Mouse (Mus musculus) cortical plate, adult 2 months (tissue): ENCODE results near the gene Pitpnm1. TPM values are rescaled to one million over a fixed set of nuclear protein-coding genes. Genes with fewer than 3 reads are reported as not detected.
A peak's percentile ranks its signal among the peaks of the same experiment; 100 is the strongest.

Experiments used
- H3K27ac ChIP-seq: fragments of 200-500 bp; 2 replicates; pipeline ENCODE4 v1.5.1; 2012; ENCODE audit warnings: low read length, control low read depth, inconsistent platforms; ENCODE audit not compliant: insufficient read depth
- H3K4me1 ChIP-seq: fragments of 200-500 bp; 2 replicates; pipeline ENCODE4 v1.6.1; 2011; ENCODE audit warnings: low read length; ENCODE audit not compliant: control insufficient read depth, insufficient read depth
- H3K4me3 ChIP-seq: fragments of 200-500 bp; 2 replicates; pipeline ENCODE4 v1.5.1; 2011; ENCODE audit warnings: mild to moderate bottlenecking, low read length, control low read depth; ENCODE audit not compliant: insufficient read depth
- CTCF ChIP-seq: fragments of 200-500 bp; IDR thresholded peaks from 2 replicates; pipeline ENCODE4 v1.5.1; 2011; ENCODE audit warnings: mild to moderate bottlenecking, control low read depth, low read length; ENCODE audit not compliant: insufficient read depth; ENCODE audit errors: extremely low read depth
- POLR2A ChIP-seq: fragments of 200-500 bp; IDR thresholded peaks from 2 replicates; pipeline ENCODE4 v1.6.1; 2011; ENCODE audit warnings: mild to moderate bottlenecking, low read length, control low read depth; ENCODE audit not compliant: insufficient read depth; ENCODE audit errors: extremely low read depth
- polyA plus RNA-seq: library from polyadenylated mRNA; depleted of rRNA; stranded (reverse); fragments of >200 nt; gene quantifications from 2 replicates; pipeline ENCODE4 v1.2.3, GENCODE M21; 2012

Gene Pitpnm1
- polyA plus RNA-seq, 1 experiment, result 293 TPM

DNA sequence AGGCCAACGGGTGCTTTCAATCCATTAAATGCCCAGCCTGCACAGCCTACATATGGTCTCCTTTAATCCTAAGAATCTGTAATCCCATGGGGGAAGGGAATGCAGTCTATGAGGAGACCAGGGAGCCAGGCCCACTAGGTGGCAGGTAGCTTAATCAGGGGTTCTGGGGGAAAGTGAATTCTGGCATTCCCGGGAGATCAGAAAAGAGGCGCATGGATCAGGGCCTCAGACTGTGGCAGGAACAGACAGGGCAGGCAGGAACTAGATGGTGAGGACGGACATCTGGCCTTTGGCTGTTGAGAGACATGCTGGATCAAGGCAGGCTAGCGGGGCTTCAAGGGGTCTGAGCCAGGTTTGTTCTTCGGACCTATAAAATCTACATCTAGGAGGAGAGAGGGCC, 1.7 kb downstream of the Pitpnm1 start:
- TF ChIP-seq CTCF (no peak), POLR2A (no peak)
- Histone ChIP-seq H3K4me1 (no peaks in the 10 kb centered on the region), H3K27ac (no peak overlapping the region), H3K4me3 (peak overlapping the region; percentile 95)

GRCm38 (mm10) chr19:4102049-4102448, 2.3 kb downstream of the Pitpnm1 start:
- Histone ChIP-seq H3K4me3 (peak overlapping the region; percentile 95; the same call in 1 of the 2 replicates), H3K4me1 (no peaks in the 10 kb centered on the region), H3K27ac (no peak overlapping the region)
- TF ChIP-seq CTCF (no peak), POLR2A (no peak)

DNA sequence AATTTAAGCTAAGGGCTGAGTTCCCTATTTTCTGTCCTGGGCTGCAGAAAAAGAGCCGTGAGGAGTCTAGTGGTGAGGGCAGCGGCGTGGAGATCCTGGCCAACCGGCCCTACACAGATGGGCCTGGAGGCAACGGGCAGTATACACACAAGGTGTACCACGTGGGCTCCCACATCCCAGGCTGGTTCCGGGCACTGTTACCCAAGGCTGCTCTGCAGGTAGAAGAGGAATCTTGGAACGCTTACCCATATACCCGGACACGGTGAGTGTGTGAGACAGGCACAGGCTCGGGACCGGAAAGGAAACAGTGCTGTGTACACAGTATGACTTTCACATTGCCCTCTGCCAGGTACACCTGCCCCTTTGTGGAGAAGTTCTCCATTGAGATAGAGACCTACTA, 2.8 kb downstream of the Pitpnm1 start:
- H3K4me1 ChIP-seq, result no peaks in the 10 kb centered on the region
- no peak overlapping the region for H3K4me3 ChIP-seq
- no peak overlapping the region for H3K27ac ChIP-seq
- TF ChIP-seq POLR2A (no peak), CTCF (no peak)

- no peak overlapping the region for H3K4me3 ChIP-seq
- H3K4me1 ChIP-seq, result no peaks in the 10 kb centered on the region
- TF ChIP-seq CTCF (no peak), POLR2A (no peak)
- no peak overlapping the region for H3K27ac ChIP-seq
These were observed 3.5 kb downstream of the Pitpnm1 start for GRCm38 (mm10) chr19:4103294-4103693.

DNA sequence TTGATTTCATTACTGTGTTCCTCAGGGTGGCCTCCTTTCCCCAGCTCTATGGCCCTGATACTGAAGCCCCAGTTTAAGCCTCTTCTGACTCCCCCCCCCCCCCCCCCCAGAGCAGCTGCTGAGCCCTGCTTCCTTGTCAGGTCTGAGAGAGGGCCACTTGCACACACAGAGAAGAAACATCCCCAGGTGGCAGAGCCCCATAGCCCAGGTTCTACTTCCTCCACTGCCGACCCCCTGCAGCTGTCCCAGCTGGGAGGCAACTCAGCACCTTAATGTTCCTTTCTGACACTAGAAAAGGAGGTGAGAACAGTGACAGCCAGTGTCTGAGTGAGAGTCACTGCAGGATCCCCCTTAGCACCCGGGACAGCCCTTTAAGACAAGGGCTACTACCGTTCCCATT, 4.0 kb downstream of the Pitpnm1 start:
- no peak for TF ChIP-seq CTCF
- no peak for TF ChIP-seq POLR2A
- no peak overlapping the region for H3K27ac ChIP-seq
- H3K4me3 ChIP-seq, result no peak overlapping the region
- H3K4me1 ChIP-seq, result no peaks in the 10 kb centered on the region

DNA sequence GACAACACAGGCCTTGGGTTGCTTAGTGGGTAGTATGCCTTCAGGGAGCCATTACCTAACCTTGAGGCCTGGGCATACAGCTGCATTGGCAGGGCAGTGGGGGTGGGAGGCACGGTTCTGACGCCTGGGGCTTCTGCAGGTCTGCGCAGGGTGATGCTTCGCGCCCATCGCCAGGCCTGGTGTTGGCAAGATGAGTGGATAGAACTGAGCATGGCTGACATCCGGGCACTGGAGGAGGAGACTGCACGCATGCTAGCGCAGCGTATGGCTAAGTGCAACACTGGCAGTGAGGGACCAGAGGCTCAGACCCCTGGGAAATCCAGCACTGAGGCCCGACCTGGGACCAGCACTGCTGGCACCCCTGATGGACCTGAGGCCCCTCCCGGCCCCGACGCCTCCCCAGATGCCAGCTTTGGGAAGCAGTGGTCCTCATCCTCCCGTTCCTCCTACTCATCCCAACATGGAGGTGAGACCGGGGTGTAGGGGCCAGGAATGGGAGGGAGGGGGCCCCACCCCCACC, 4.9 kb downstream of the Pitpnm1 start:
- TF ChIP-seq CTCF, result no peak
- no peak for TF ChIP-seq POLR2A
- no peak overlapping the region for H3K27ac ChIP-seq
- H3K4me3 ChIP-seq, result no peak overlapping the region
- no peaks in the 10 kb centered on the region for H3K4me1 ChIP-seq

DNA sequence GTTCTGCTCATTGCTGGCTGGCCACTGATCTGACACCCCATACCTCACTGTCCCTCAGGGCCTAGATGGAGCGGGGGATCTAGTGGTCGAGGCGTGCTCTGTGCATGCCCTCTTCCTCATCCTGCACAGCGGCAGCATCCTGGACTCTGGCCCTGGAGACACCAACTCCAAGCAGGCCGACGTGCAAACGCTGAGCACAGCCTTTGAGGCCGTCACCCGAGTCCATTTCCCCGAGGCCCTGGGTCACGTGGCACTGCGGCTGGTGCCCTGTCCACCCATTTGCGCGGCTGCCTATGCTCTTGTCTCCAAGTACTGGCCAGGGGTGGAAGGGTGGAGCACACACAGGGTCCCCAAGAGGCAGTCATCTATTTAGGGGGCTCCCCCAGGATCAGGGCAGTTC, 6.9 kb downstream of the Pitpnm1 start:
- no peak for TF ChIP-seq CTCF
- no peak for TF ChIP-seq POLR2A

GRCm38 (mm10) chr19:4108535-4108934, 8.7 kb downstream of the Pitpnm1 start:
- no peak overlapping the region for H3K27ac ChIP-seq
- TF ChIP-seq CTCF (no peak), POLR2A (no peak)
- no peak overlapping the region for H3K4me3 ChIP-seq

More for the DNA sequence above, 6.9 kb downstream of the Pitpnm1 start:
- no peaks in the 10 kb centered on the region for H3K4me1 ChIP-seq
- H3K27ac ChIP-seq, result no peak overlapping the region
- no peak overlapping the region for H3K4me3 ChIP-seq

DNA sequence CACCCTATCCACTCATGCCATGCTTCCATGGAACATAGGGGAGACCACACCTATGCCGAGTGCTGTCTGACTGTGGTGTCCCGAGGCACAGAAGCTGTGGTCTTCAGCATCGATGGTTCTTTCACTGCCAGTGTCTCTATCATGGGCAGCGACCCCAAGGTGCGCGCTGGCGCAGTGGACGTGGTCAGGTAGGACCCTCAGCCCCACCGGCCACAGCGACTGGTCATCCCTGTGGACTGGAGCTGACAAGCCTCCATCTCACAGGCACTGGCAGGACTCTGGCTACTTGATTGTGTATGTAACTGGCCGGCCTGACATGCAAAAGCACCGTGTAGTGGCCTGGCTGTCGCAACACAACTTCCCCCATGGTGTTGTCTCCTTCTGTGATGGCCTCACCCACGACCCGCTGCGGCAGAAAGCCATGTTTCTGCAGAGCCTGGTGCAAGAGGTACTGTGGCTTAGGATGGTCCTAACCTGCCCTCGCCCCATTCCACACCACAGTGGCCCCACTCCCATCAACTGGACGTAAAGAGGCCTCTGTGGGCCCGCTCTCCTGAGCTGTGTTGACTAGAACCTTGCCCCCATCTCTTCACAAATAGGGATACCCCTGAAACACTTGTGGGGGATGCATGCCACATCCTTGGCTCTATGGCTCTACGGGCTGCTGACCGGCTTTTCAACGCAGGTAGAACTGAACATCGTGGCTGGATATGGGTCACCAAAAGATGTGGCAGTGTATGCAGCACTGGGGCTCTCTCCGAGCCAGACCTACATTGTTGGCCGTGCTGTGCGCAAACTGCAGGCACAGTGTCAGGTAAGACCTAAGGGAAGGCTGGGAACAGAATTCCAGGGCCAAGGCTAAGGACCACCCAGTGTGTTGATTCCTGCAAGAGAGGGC, 12.5 kb downstream of the Pitpnm1 start:
- TF ChIP-seq CTCF, result no peak
- TF ChIP-seq POLR2A, result no peak
- Histone ChIP-seq H3K27ac (0 out of 2 replicates have a peak overlapping the region, but pooled peaks have one; percentile 3), H3K4me1 (0 out of 2 replicates have a peak, but pooled peaks cover 2% of the 10 kb centered on the region)

More at GRCm38 (mm10) chr19:4108535-4108934, 8.7 kb downstream of the Pitpnm1 start:
- H3K4me1 ChIP-seq, result 0 out of 2 replicates have a peak, but pooled peaks cover 2% of the 10 kb centered on the region

More for the DNA sequence above, 12.5 kb downstream of the Pitpnm1 start:
- no peak overlapping the region for H3K4me3 ChIP-seq
